Mouse (Mus musculus) midbrain, postnatal 0 days (tissue): ENCODE data around the gene Icam4. TPM values are rescaled to one million over a fixed set of nuclear protein-coding genes. Genes with fewer than 3 reads are reported as not detected.

ENCODE experiments used
- ATAC-seq: fragments of 200-750 bp; cut with Nextera tagmentation; 2 replicates; pipeline ENCODE4 v1.8.0; 2017; ENCODE audit warnings: moderate number of reproducible peaks, mild to moderate bottlenecking, moderate TSS enrichment, moderate library complexity; ENCODE audit not compliant: low FRiP score
- DNase-seq: peaks from one replicate; pipeline ENCODE4 v3.0.0-alpha.2; 2015; ENCODE audit warnings: low spot score
- H3K27ac ChIP-seq: fragments of 300-500 bp; sonication (generic); 2 replicates; pipeline ENCODE4 v1.5.1; 2014; ENCODE audit warnings: low read depth, mild to moderate bottlenecking, low read length, mixed read lengths
- H3K27me3 ChIP-seq: fragments of 300-500 bp; sonication (generic); 2 replicates; pipeline ENCODE4 v1.6.1; 2014; ENCODE audit warnings: low read length, control low read depth, mixed read lengths; ENCODE audit not compliant: insufficient read depth
- H3K36me3 ChIP-seq: fragments of 300-500 bp; sonication (generic); 2 replicates; pipeline ENCODE4 v1.6.1; 2014; ENCODE audit warnings: low read length, control low read depth, mixed read lengths; ENCODE audit not compliant: insufficient read depth
- H3K4me1 ChIP-seq: fragments of 300-500 bp; sonication (generic); 2 replicates; pipeline ENCODE4 v1.6.1; 2014; ENCODE audit warnings: mild to moderate bottlenecking, control low read depth, antibody characterized with exemption, low read length, mixed read lengths; ENCODE audit not compliant: insufficient read depth
- H3K4me2 ChIP-seq: fragments of 300-500 bp; sonication (generic); 2 replicates; pipeline ENCODE4 v1.6.1; 2014; ENCODE audit warnings: low read depth, mild to moderate bottlenecking, low read length, mixed read lengths; ENCODE audit not compliant: poor library complexity, severe bottlenecking
- H3K4me3 ChIP-seq: fragments of 300-500 bp; sonication (generic); 2 replicates; pipeline ENCODE4 v1.5.1; 2014; ENCODE audit warnings: low read depth, mild to moderate bottlenecking, low read length, moderate library complexity
- H3K9ac ChIP-seq: fragments of 300-500 bp; sonication (generic); replicated peaks from 2 replicates; pipeline ENCODE4 v1.6.1; 2014; ENCODE audit warnings: mild to moderate bottlenecking, low read length, moderate library complexity, mixed read lengths; ENCODE audit not compliant: poor library complexity, severe bottlenecking
- H3K9me3 ChIP-seq: fragments of 300-500 bp; sonication (generic); 2 replicates; pipeline ENCODE4 v1.6.1; 2016; ENCODE audit warnings: low read length, control low read depth
- CTCF ChIP-seq: IDR thresholded peaks from 2 replicates; pipeline ENCODE4 v1.5.1; 2016; ENCODE audit warnings: antibody characterized with exemption, mild to moderate bottlenecking
- WGBS: fragments of 180-500 bp; shearing (Covaris S2); extraction: QIAGEN DNeasy Blood & Tissue Kit; methylation state at CpG from one replicate; pipeline ENCODE4 v1.1.7; 2014; 5-methylcytosine and 5-hydroxymethylcytosine counted together
- polyA plus RNA-seq: library from polyadenylated mRNA; unstranded; fragments of >200 nt; fragmentation: Nextera tagmentation; extraction: Ambion mirVana; gene quantifications from 2 replicates; pipeline ENCODE4 v1.2.1, GENCODE M21; 2015
- total RNA-seq: library from RNA; depleted of rRNA; stranded (reverse); fragments of >200 nt; gene quantifications from 2 replicates; pipeline ENCODE4 v1.2.3, GENCODE M21; 2014

The Icam4 gene
- total and polyA plus RNA-seq, 2 experiments from 2014 or later, result 0.30 TPM; not detected in 1

- Histone ChIP-seq H3K36me3 (no peaks in the 10 kb centered on the region), H3K27ac (no peak within 1 kb of the TSS), H3K9me3 (no peaks in the 10 kb centered on the region), H3K9ac (no peak within 1 kb of the TSS), H3K27me3 (peaks cover 28% of the 10 kb centered on the region), H3K4me2 (peak within 1 kb of the TSS; percentile 36), H3K4me1 (no peaks in the 10 kb centered on the region), H3K4me3 (peak within 1 kb of the TSS; percentile 20)
- no peak for DNase-seq
- ATAC-seq, result no peak; the same call in 1 of the 2 replicates
- 2% methylated on average over 30 of the region's 30 CpGs for WGBS
- TF ChIP-seq CTCF, result no peak
Measured at GRCm38 (mm10) chr9:21015571-21016130, 13.5 kb upstream of the Icam4 start, which contains the start of gene Icam1. Gene Icam1 (plus strand): TSS chr9:21015985.

- 4% methylated on average over 17 of the region's 17 CpGs for WGBS
- Histone ChIP-seq H3K27me3 (peaks cover 28% of the 10 kb centered on the region), H3K4me2 (no peak overlapping the region), H3K9me3 (no peaks in the 10 kb centered on the region), H3K4me3 (0 out of 2 replicates have a peak overlapping the region, but pooled peaks have one; percentile 20), H3K4me1 (no peaks in the 10 kb centered on the region), H3K27ac (no peak overlapping the region), H3K36me3 (no peaks in the 10 kb centered on the region), H3K9ac (no peak overlapping the region)
- DNase-seq, result no peak
- no peak for ATAC-seq
- no peak for TF ChIP-seq CTCF
Measured at GRCm38 (mm10) chr9:21016331-21017176, 12.6 kb upstream of the Icam4 start.

- no peak for TF ChIP-seq CTCF
- no peak overlapping the region for H3K27ac ChIP-seq
- WGBS, result 44% methylated on average over 4 of the region's 4 CpGs
- no peak overlapping the region for H3K4me3 ChIP-seq
- H3K27me3 ChIP-seq, result peaks cover 27% of the 10 kb centered on the region
- ATAC-seq, result no peak
- H3K4me1 ChIP-seq, result no peaks in the 10 kb centered on the region
- no peak overlapping the region for H3K9ac ChIP-seq
- H3K4me2 ChIP-seq, result 0 out of 2 replicates have a peak overlapping the region, but pooled peaks have one; percentile 3
- H3K9me3 ChIP-seq, result no peaks in the 10 kb centered on the region
- H3K36me3 ChIP-seq, result no peaks in the 10 kb centered on the region
- DNase-seq, result no peak
Measured at GRCm38 (mm10) chr9:21017177-21017575, 12.0 kb upstream of the Icam4 start.

- H3K4me2 ChIP-seq, result no peak overlapping the region
- no peaks in the 10 kb centered on the region for H3K36me3 ChIP-seq
- DNase-seq (no peak), ATAC-seq (no peak)
- no peak for TF ChIP-seq CTCF
- H3K27me3 ChIP-seq, result peaks cover 25% of the 10 kb centered on the region
- no peak overlapping the region for H3K9ac ChIP-seq
- WGBS, result 79% methylated on average over 2 of the region's 2 CpGs
- no peak overlapping the region for H3K4me3 ChIP-seq
- no peak overlapping the region for H3K27ac ChIP-seq
- H3K4me1 ChIP-seq, result no peaks in the 10 kb centered on the region
- H3K9me3 ChIP-seq, result no peaks in the 10 kb centered on the region
Measured at GRCm38 (mm10) chr9:21018600-21018999, 10.6 kb upstream of the Icam4 start.

GRCm38 (mm10) chr9:21021363-21021762 is 7.8 kb upstream of the Icam4 start:
- Histone ChIP-seq H3K4me2 (no peak overlapping the region), H3K4me3 (no peak overlapping the region), H3K9me3 (no peaks in the 10 kb centered on the region), H3K9ac (no peak overlapping the region), H3K36me3 (no peaks in the 10 kb centered on the region), H3K4me1 (no peaks in the 10 kb centered on the region), H3K27me3 (peaks cover 11% of the 10 kb centered on the region), H3K27ac (no peak overlapping the region)
- 72% methylated on average over 3 of the region's 3 CpGs for WGBS
- ATAC-seq (no peak), DNase-seq (no peak)
- no peak for TF ChIP-seq CTCF

- no peak overlapping the region for H3K9ac ChIP-seq
- H3K27ac ChIP-seq, result no peak overlapping the region
- ATAC-seq (no peak), DNase-seq (no peak)
- H3K9me3 ChIP-seq, result no peaks in the 10 kb centered on the region
- 65% methylated on average over 6 of the region's 6 CpGs for WGBS
- H3K27me3 ChIP-seq, result peaks cover 7% of the 10 kb centered on the region
- H3K4me2 ChIP-seq, result no peak overlapping the region
- no peak overlapping the region for H3K4me3 ChIP-seq
- H3K36me3 ChIP-seq, result no peaks in the 10 kb centered on the region
- no peaks in the 10 kb centered on the region for H3K4me1 ChIP-seq
- TF ChIP-seq CTCF, result no peak
Measured at GRCm38 (mm10) chr9:21022288-21022687, 6.9 kb upstream of the Icam4 start.
